Mouse (Mus musculus): ENCODE results near the gene Wnk2.

Wnk2 gene

GRCm38 (mm10) chr13:49143323-49143722 is 4.5 kb downstream of the Wnk2 start:
- in situ Hi-C loops (cut with MseI, MboI), result no loop called here

DNA sequence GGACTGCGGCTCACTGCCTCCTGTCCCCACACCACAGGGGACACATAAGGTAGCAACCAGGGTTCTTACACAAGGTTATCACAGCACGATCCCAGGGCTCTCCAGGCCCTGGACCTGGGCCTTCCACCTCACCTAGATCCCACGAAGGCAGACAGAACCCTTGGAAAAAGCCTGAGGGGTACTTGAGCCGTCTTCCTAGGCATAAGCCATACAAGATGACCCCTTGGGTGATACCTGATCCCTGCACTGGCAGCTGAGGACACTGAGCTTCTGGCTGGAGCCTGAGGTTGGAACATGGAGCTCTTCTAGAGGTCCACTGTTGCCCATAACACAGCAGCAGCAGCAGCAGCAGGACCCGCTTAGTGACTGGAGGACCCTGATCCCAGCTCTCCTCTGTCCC is 5.4 kb downstream of the Wnk2 start:
- in situ Hi-C loops (cut with MseI, MboI), result no loop called here

DNA sequence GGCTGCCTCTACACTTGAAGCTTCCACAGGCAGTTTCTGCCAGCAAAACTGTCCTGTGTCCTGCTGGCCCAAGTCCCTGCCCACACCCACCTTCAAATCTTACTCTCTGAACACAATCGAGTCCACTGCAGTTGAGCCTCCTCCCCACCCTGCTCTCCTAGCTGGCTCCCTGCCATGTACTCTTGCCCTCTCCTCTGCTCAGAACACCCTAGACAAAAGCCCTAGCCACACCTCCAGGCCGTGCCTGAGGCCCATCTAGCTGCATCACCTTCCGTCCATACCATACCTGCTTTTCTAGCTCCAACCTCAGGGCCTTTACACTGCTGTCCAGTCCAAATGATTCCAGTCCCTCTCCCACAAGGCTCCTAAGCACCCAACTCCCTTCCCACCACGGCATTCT is 7.2 kb downstream of the Wnk2 start:
- in situ Hi-C loops (cut with MseI, MboI), result no loop called here

DNA sequence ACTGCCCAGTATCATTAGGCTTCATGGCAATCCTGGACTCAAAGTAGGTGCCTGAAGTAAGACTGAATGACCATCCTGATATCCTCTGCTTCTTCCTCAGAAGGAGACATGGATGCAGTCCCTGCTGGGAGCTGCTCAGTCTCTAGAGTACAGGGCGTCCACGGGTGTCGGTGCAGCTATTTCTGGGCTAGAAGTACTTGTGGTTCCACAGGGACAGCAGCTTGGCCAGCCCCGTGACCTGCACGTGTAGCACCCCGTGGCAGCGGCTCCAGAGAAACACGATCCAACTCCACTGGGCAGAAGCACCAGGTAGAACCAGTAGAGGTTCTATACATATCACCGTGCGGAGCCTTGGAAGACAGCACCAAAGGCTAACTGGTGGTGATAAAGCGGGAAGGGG is 13.3 kb downstream of the Wnk2 start:
- in situ Hi-C loops (cut with MseI, MboI), result no loop called here

GRCm38 (mm10) chr13:49133125-49133524 is 14.7 kb downstream of the Wnk2 start:
- in situ Hi-C loops (cut with MseI, MboI), result no loop called here

DNA sequence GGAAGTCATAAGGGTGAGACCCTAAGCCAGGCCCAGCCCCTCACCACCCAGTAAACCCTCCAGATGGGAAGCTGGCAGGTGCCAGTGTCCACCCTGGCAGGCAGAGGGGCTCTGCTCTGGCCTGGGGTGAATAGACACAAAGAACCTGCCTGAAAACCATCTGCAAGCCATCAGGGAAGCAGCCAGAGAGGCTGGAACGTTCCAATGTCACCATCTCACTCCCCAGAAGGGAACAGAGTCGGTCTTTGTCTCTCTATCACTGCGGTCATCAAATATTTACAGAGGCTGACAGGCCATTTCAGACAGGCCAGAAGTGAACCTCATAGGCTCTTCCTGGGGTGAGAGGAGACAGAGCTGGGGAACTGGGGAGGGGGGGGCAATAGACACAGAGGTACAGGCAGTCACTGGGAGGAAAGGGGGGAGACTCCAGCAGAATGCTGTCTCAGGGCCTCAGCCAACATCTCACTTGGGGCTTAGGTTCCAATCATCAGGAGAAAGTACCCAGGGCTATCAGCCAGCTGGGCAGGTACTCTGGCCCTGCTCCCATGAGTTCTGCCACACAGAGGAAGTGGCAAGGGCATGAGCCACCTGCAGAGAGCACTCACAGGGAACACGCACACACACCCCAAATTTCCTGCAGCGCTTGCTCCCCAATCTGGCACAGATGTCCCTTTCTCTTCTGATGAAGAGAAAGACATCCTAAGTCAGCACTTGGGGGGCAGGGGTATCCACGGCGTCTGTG is 15.7 kb downstream of the Wnk2 start:
- in situ Hi-C loops (cut with MseI, MboI), result no loop called here

DNA sequence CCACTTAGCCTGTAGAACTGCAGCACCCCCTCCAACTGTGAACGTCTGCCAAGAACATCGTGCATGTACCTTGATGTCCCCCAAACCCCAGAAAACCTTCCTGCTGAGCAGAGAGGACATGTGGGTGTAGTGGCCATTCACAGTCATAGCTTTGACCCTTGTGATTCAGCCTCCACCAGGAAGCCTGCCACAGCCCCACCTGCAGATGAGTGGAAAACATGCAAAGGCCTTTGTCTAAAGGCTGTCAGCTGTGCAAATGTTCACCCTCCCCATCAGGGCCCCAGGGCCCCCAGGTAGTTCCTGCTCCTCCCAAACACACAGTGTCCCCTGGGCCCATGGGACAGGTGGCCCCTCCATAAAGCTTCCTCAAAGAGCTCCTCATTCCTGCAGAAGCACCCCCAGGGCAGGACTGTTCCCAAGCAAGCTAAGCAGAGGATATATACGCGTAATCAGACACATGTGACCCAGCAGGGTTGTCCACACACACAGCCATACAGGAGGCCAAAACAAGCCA is 16.4 kb downstream of the Wnk2 start:
- in situ Hi-C loops (cut with MseI, MboI), result no loop called here

DNA sequence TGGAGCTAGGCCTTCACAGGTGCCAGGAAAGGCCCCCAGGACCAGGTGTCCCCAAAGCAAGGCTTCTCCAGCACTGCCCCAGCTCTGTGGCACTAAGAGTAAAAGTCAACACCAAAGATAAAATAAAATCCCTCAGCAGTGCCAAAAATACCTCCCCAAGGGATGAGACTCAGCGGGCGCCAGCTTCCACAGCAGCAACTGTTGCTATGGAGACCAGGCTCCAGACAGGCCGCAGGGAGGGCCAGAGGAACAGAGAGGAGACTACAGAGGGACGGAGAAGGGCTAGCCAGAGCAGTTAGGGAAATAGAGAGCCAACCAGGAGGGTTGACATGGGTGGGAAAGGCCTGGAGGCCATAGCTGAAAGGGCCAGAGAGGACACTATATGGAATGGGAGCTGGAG is 18.0 kb downstream of the Wnk2 start:
- in situ Hi-C loops (cut with MseI, MboI), result no loop called here

- in situ Hi-C loops (cut with MseI, MboI), result no loop called here
These were observed 18.7 kb downstream of the Wnk2 start for GRCm38 (mm10) chr13:49129154-49129553.

GRCm38 (mm10) chr13:49127844-49128631 is 19.8 kb downstream of the Wnk2 start:
- in situ Hi-C loops (cut with MseI, MboI), result no loop called here

GRCm38 (mm10) chr13:49122106-49122505 is 25.7 kb downstream of the Wnk2 start:
- in situ Hi-C loops (cut with MseI, MboI), result no loop called here

DNA sequence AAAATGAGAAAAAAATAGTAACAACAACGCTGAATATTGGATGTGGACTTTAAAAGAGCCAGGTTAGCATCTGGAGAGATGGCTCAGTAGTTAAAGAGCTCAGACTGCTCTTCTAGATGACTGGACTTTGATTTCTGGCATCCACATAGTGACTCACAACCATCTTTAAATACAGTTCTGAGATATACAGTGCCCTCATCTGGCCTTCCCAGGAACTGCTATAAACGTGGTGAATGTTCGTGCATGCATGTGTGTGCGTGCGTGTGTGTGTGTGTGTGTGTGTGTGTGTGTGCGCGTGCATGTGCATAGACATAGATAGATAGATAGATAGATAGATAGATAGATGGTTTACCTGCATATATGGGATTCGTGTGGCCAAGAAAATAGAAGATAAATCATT is 30.3 kb downstream of the Wnk2 start:
- in situ Hi-C loops (cut with MseI, MboI), result no loop called here

DNA sequence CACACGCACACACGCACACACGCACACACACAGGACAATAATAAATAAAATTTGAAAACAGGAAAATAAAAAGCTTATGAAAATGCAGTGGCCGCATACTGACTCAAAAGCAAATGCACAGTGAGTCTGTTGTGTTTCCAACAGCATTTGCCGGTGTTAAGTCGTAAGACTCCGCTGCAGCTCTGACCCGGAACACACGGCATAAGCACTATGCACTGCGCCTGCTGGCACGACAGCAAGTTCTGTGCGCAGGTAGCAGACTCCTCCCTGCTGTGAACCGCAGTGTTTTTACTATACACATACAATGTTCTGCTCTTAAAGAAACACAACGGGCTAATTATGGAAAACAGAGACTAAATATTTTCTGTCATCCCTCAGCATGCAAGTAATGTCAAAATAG is 32.9 kb downstream of the Wnk2 start:
- in situ Hi-C loops (cut with MseI, MboI), result no loop called here

GRCm38 (mm10) chr13:49114116-49114515 is 33.7 kb downstream of the Wnk2 start:
- in situ Hi-C loops (cut with MseI, MboI), result no loop called here

- in situ Hi-C loops (cut with MseI, MboI), result no loop called here
These were observed 34.5 kb downstream of the Wnk2 start for GRCm38 (mm10) chr13:49113345-49113744.

DNA sequence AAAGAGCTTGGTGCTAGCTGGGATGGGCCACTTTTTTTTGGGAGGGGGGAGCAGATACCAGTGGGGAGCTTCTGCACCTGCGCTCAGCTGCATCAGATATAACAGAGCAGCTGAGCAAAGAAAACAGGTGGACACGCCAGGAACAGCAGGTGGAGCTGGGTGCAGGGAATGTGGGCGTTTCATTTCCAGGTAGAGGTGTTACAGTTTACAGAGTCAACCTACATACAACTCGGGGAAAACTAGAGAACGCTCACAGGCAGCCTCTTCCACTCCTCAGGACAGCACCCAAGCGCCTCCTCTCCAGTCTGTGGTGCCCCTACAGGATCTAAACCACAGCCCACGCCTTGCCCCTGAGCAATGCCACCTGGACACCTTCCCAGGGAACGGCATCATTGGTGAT is 35.2 kb downstream of the Wnk2 start:
- in situ Hi-C loops (cut with MseI, MboI), result no loop called here

DNA sequence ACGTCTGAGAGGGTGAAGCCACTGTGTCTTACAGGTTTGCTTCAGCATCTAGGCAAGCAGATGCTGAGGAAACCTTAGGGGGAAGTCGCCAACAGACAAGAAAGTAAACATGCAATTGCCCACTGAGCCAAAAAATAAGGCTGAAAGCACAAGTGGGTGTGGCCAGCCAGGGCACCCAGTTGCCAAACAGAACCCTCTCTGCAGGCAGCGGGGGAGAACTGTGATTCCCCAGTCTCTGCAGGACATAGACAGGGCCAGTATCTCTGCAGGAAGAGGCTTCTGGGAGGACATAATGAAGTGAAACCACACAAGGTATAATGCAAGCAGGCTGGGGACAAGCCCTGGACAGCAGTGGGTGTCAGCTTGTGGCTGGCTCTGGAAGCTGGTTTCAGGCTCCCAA is 38.1 kb downstream of the Wnk2 start:
- in situ Hi-C loops (cut with MseI, MboI), result no loop called here

- in situ Hi-C loops (cut with MseI, MboI), result no loop called here
These were observed 39.5 kb downstream of the Wnk2 start for GRCm38 (mm10) chr13:49108119-49108846.

GRCm38 (mm10) chr13:49103913-49104312 is 43.9 kb downstream of the Wnk2 start:
- in situ Hi-C loops (cut with MseI, MboI), result no loop called here

GRCm38 (mm10) chr13:49103235-49103634 is 44.6 kb downstream of the Wnk2 start:
- in situ Hi-C loops (cut with MseI, MboI), result no loop called here

DNA sequence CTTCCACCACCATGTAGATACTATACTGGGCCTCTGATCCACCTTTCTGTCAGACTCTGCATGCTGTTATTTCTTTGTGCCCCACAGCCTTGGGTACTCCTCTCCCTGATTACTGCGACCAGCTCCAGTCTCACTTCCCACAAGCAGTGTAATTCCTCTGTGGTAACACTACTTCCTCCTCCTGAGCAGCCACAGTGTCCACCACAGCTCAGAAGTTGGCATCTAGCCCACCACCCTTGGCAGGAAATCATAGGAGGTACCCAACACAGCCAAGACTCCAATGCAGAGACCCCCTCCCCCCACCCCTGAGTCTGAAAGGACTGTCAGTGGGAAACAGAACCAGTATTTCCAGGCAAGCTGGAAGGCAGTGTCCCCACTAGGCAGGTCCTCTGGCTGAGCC is 47.4 kb downstream of the Wnk2 start:
- in situ Hi-C loops (cut with MseI, MboI), result no loop called here

GRCm38 (mm10) chr13:49096826-49097225 is 51.0 kb downstream of the Wnk2 start:
- in situ Hi-C loops (cut with MseI, MboI), result no loop called here
